Mouse (Mus musculus) Patski (cell line): ENCODE measurements around the gene Mtch2. TPM values are rescaled to one million over a fixed set of nuclear protein-coding genes. Genes with fewer than 3 reads are reported as not detected.

Experiments used
- ATAC-seq: fragments of 100-300 bp; one replicate; pipeline ENCODE4 v1.8.0; 2021
- CTCF ChIA-PET: fragments of 350-600 bp; sonication (Branson Sonifier 250); formaldehyde crosslinking; loops from one replicate; lab custom pipeline; 2022; ENCODE audit warnings: inconsistent platforms; lab: Charles Lee
- POLR2A ChIA-PET: fragments of 350-600 bp; sonication (Branson Sonifier 250); formaldehyde crosslinking; loops from one replicate; lab custom pipeline; 2022; ENCODE audit warnings: antibody characterized with exemption, inconsistent platforms; lab: Charles Lee
- DNase-seq: peaks from one replicate; pipeline ENCODE4 v3.0.0-alpha.2; 2011; ENCODE audit warnings: low read depth, low spot score
- H3K27me3 ChIP-seq: fragments of 371-371 bp; one replicate; pipeline ENCODE4 v1.5.1; 2021
- CTCF ChIP-seq: fragments of 100-300 bp; IDR thresholded peaks from one replicate; pipeline ENCODE4 v1.5.1; 2021
- in situ Hi-C: fragments of 300-500 bp; cut with MboI; formaldehyde crosslinking; loops from 3 replicates; pipeline ENCODE4 v1.11.1; 2018; ENCODE audit warnings: low pct_unique_long_range_greater_than_20kb, mixed read lengths
- polyA plus RNA-seq: library from polyadenylated mRNA; unstranded; gene quantifications from one replicate; pipeline ENCODE4 v1.2.3, GENCODE M21; 2021

The Mtch2 gene
- polyA plus RNA-seq, 1 experiment from 2014 or later: 237 TPM

- ATAC-seq (no peak), DNase-seq (no peak)
- in situ Hi-C loops: loop anchor here (5.0 kb wide), 1 partner anchor 201 kb away; no protein-coding TSS in a partner anchor
- H3K27me3 ChIP-seq: no peaks in the 10 kb centered on the region
- no peak for TF ChIP-seq CTCF
- CTCF ChIA-PET: interaction anchor here (1.1 to 1.4 kb wide), 2 partner anchors 11 to 36 kb away, joined by 3 read pairs; no protein-coding TSS in a partner anchor
- POLR2A ChIA-PET: no interaction called here
These were observed 14.5 kb downstream of the Mtch2 start for GRCm38 (mm10) chr2:90861486-90861885.

GRCm38 (mm10) chr2:90864184-90864583 lies 17.2 kb downstream of the Mtch2 start:
- CTCF ChIA-PET: interaction anchor here (1.4 kb wide), 2 partner anchors 12 to 16 kb away, joined by 3 to 5 read pairs; no protein-coding TSS in a partner anchor
- TF ChIP-seq CTCF: no peak
- ATAC-seq: no peak
- in situ Hi-C loops: loop anchor here (5.0 kb wide), 1 partner anchor 198 kb away; no protein-coding TSS in a partner anchor
- POLR2A ChIA-PET: interaction anchor here (0.7 kb wide), 1 partner anchor 46 kb away, joined by 3 read pairs; no protein-coding TSS in a partner anchor
- no peak for DNase-seq
- no peaks in the 10 kb centered on the region for H3K27me3 ChIP-seq

- no peak for DNase-seq
These were observed 19.6 kb downstream of the Mtch2 start for GRCm38 (mm10) chr2:90866524-90866923.

GRCm38 (mm10) chr2:90870136-90870601 lies 23.2 kb downstream of the Mtch2 start:
- no peak for TF ChIP-seq CTCF
- ATAC-seq (no peak), DNase-seq (no peak)
- in situ Hi-C loops: no loop called here
- CTCF ChIA-PET: interaction anchor here (1.3 to 1.5 kb wide), 2 partner anchors 12 to 46 kb away, joined by 3 read pairs; no protein-coding TSS in a partner anchor
- H3K27me3 ChIP-seq: no peaks in the 10 kb centered on the region
- POLR2A ChIA-PET: interaction anchor here (1.0 kb wide), 1 partner anchor 34 kb away, joined by 3 read pairs; no protein-coding TSS in a partner anchor

More at GRCm38 (mm10) chr2:90866524-90866923, 19.6 kb downstream of the Mtch2 start:
- ChIA-PET POLR2A (interaction anchor here (0.6 to 1.0 kb wide), 2 partner anchors 202 to 215 kb away, joined by 3 to 4 read pairs; no protein-coding TSS in a partner anchor), CTCF (interaction anchor here (0.7 to 4.1 kb wide), 29 partner anchors 9 to 203 kb away, joined by 3 to 20 read pairs (median 4); partner anchors contain the start of gene Slc39a13)
- ATAC-seq: peak; percentile 54
- in situ Hi-C loops: no loop called here
- H3K27me3 ChIP-seq: no peaks in the 10 kb centered on the region
- peak; percentile 95 for TF ChIP-seq CTCF

GRCm38 (mm10) chr2:90871180-90871961 lies 24.4 kb downstream of the Mtch2 start:
- DNase-seq (no peak), ATAC-seq (no peak)
- POLR2A ChIA-PET: no interaction called here
- TF ChIP-seq CTCF: no peak
- CTCF ChIA-PET: interaction anchor here (0.8 to 1.7 kb wide), 5 partner anchors 12 to 45 kb away, joined by 3 to 4 read pairs (median 3); partner anchors contain the start of gene C1qtnf4
- H3K27me3 ChIP-seq: no peaks in the 10 kb centered on the region
- in situ Hi-C loops: no loop called here

GRCm38 (mm10) chr2:90874025-90874424 lies 27.1 kb downstream of the Mtch2 start:
- TF ChIP-seq CTCF: no peak
- no peak for DNase-seq
- ChIA-PET POLR2A (interaction anchor here (1.1 kb wide), 1 partner anchor 20 kb away, joined by 3 read pairs; no protein-coding TSS in a partner anchor), CTCF (no interaction called here)
- ATAC-seq: no peak
- in situ Hi-C loops: no loop called here
- no peaks in the 10 kb centered on the region for H3K27me3 ChIP-seq

- H3K27me3 ChIP-seq: no peaks in the 10 kb centered on the region
- ATAC-seq (no peak), DNase-seq (no peak)
- no peak for TF ChIP-seq CTCF
- POLR2A ChIA-PET: no interaction called here
- in situ Hi-C loops: no loop called here
- CTCF ChIA-PET: interaction anchor here (1.2 kb wide), 1 partner anchor 11 kb away, joined by 3 read pairs; no protein-coding TSS in a partner anchor
These were observed 28.3 kb downstream of the Mtch2 start for GRCm38 (mm10) chr2:90875239-90875638.

GRCm38 (mm10) chr2:90877584-90878259 lies 30.8 kb downstream of the Mtch2 start:
- TF ChIP-seq CTCF: no peak
- ChIA-PET CTCF (interaction anchor here (1.2 to 2.8 kb wide), 3 partner anchors 9 to 17 kb away, joined by 3 to 20 read pairs (median 5); no protein-coding TSS in a partner anchor), POLR2A (interaction anchor here (1.3 kb wide), 1 partner anchor 9 kb away, joined by 3 read pairs; no protein-coding TSS in a partner anchor)
- in situ Hi-C loops: no loop called here
- no peaks in the 10 kb centered on the region for H3K27me3 ChIP-seq
- no peak for ATAC-seq
- no peak for DNase-seq

GRCm38 (mm10) chr2:90879419-90879818 lies 32.5 kb downstream of the Mtch2 start:
- ATAC-seq: no peak

More at GRCm38 (mm10) chr2:90879419-90879818, 32.5 kb downstream of the Mtch2 start:
- peaks cover 5% of the 10 kb centered on the region for H3K27me3 ChIP-seq
- in situ Hi-C loops: no loop called here
- POLR2A ChIA-PET: no interaction called here
- CTCF ChIA-PET: interaction anchor here (1.7 to 2.8 kb wide), 3 partner anchors 13 to 16 kb away, joined by 5 to 20 read pairs (median 5); no protein-coding TSS in a partner anchor
- no peak for DNase-seq
- TF ChIP-seq CTCF: no peak
